Mouse (Mus musculus): Measurements from ENCODE around the gene Ptprb. TPM values are rescaled to one million over a fixed set of nuclear protein-coding genes. Genes with fewer than 3 reads are reported as not detected.

Gene Ptprb
- 0.60 and 0.69 TPM in 2 replicates for polyA plus RNA-seq (2012; rRNA removed)

DNA sequence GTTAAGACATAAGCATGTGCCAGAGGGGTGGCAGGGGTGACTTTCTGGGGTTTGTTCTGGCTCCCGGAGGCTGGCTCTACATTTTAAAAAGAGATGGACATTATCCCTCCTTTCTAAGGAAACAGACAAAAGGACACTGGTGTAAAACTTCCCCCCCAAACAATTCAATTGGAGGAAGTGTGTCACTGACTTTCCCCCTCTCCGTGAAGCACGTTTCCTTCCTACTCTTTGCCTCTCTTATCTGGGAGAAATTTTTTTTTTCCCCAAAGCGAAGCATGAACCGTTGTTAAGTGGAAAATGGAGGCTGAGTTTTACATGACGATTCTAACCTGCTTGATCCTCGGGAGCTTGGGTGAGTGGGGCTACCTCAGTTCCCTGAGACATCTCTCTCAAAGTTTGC lies at the start of gene Ptprb:
Gene Ptprb (plus strand): TSS at position 244 of the 400 bp plus-strand sequence.

Other genes with a start within 250 kb of the Ptprb start
- not detected in 2 replicates for gene 4933416C03Rik, start 161.6 kb upstream of the Ptprb start, polyA plus RNA-seq (2012; rRNA removed)
- gene Kcnmb4, start 198.4 kb downstream of the Ptprb start, polyA plus RNA-seq (2012; rRNA removed), result 0.10 and 0.37 TPM in 2 replicates

Data from liver, embryonic 14 days (tissue).